Mouse (Mus musculus) lung, postnatal 36 days (tissue): ENCODE results near the gene Olfr538.
"Not testable (repeated sequence)": the region's sequence is repeated elsewhere in the genome, so short reads cannot be mapped to it uniquely, and the experiment has no call there.

Experiments used
- DNase-seq: peaks from one replicate; pipeline ENCODE4 v3.0.0; 2022; ENCODE audit warnings: mixed read lengths

The Olfr538 gene

GRCm38 (mm10) chr7:140567586-140567985 lies at the start of gene Olfr538:
Gene Olfr538, plus strand, starts transcription at chr7:140567886.
- no peak for DNase-seq

GRCm38 (mm10) chr7:140539746-140540145 lies 27.9 kb upstream of the Olfr538 start:
- DNase-seq = no peak

GRCm38 (mm10) chr7:140600969-140601368 lies 33.3 kb downstream of the Olfr538 start, which contains the start of gene Olfr46:
Gene Olfr46, plus strand, starts transcription at chr7:140601269.
- not testable (repeated sequence) for DNase-seq
